Mouse (Mus musculus) heart, postnatal 0 days (tissue): ENCODE measurements around the gene Emp1.

Source experiments
- CTCF ChIP-seq: IDR thresholded peaks from 2 replicates; pipeline ENCODE4 v1.5.1; 2016; ENCODE audit warnings: antibody characterized with exemption, control low read depth, low read depth
- EP300 ChIP-seq: IDR thresholded peaks from 2 replicates; pipeline ENCODE4 v1.6.1; 2016; ENCODE audit warnings: antibody characterized with exemption, low read depth

- TF ChIP-seq CTCF (no peak), EP300 (no peak)
Observed at GRCm38 (mm10) chr6:135398801-135399200, 36.5 kb downstream of the Emp1 start.
